9 mouse cellular contexts compared by ENCODE assay signal in genomic region chr14:40949047-40949446, GRCm38 (mm10). TPM values are rescaled to one million over a fixed set of nuclear protein-coding genes. Genes with fewer than 3 reads are reported as not detected.
DNase-seq lines count a peak whose midpoint lies in the region; ATAC-seq and TF ChIP-seq lines count a peak whose summit lies in the region.
"Had no signal": no experiment of that assay in that cellular context is flagged by ENCODE, and none has a peak within 500 bp of the region (broad histone marks: within the 10 kb centered on the region; RNA-seq: fewer than 3 reads in every experiment).

No protein-coding gene starts in this region.

- TF ChIP-seq CTCF in stomach, postnatal 0 days (IDR thresholded peaks at IDR 0.05; ENCODE audit: low read depth), result no peak

- peaks cover 39% of the 10 kb centered on the region for H3K36me3 ChIP-seq in hindbrain, embryonic 10.5 days
- H3K36me3 ChIP-seq in hindbrain, embryonic 12.5 days, result peaks cover 6% of the 10 kb centered on the region; the same call in 1 of the 2 replicates
- H3K36me3 ChIP-seq in neural tube, embryonic 13.5 days, result 0 out of 2 replicates have a peak, but pooled peaks cover 9% of the 10 kb centered on the region
- no peaks in the 10 kb centered on the region for H3K36me3 ChIP-seq in hindbrain, embryonic 15.5 days
- H3K36me3 ChIP-seq in stomach, postnatal 0 days (ENCODE audit: control insufficient read depth, insufficient read depth, low read length), result no peaks in the 10 kb centered on the region

- H3K9me3 ChIP-seq in hindbrain, embryonic 10.5 days, result no peaks in the 10 kb centered on the region
- H3K9me3 ChIP-seq in hindbrain, embryonic 12.5 days (replicated peaks), result no peaks in the 10 kb centered on the region
- 0 out of 2 replicates have a peak, but pooled peaks cover 2% of the 10 kb centered on the region for H3K9me3 ChIP-seq in neural tube, embryonic 13.5 days
- no peaks in the 10 kb centered on the region for H3K9me3 ChIP-seq in hindbrain, embryonic 15.5 days
- H3K9me3 ChIP-seq in stomach, postnatal 0 days (ENCODE audit: control insufficient read depth, low read length), result no peaks in the 10 kb centered on the region

- peaks cover 58% of the 10 kb centered on the region for H3K4me1 ChIP-seq in hindbrain, embryonic 10.5 days (replicated peaks)
- peaks cover 47% of the 10 kb centered on the region for H3K4me1 ChIP-seq in hindbrain, embryonic 12.5 days
- H3K4me1 ChIP-seq in neural tube, embryonic 13.5 days (replicated peaks), result peaks cover 60% of the 10 kb centered on the region
- H3K4me1 ChIP-seq in hindbrain, embryonic 15.5 days (replicated peaks), result peaks cover 30% of the 10 kb centered on the region
- peaks cover 2% of the 10 kb centered on the region; the same call in 1 of the 2 replicates for H3K4me1 ChIP-seq in stomach, postnatal 0 days (replicated peaks; ENCODE audit: control insufficient read depth, insufficient read depth)

- no peak for TF ChIP-seq EP300 in stomach, postnatal 0 days (optimal IDR thresholded peaks at IDR 0.05)

- no peak for DNase-seq in hindbrain, embryonic 10.5 days (ENCODE audit: low spot score)
- no peak for DNase-seq in neural tube, embryonic 10.5 days (ENCODE audit: extremely low spot score, low spot score)
- DNase-seq in stomach, postnatal 0 days (ENCODE audit: low spot score), result no peak
- no peak for DNase-seq in natural killer cell, adult 2 months (ENCODE audit: low spot score in 2 of 2)
- DNase-seq in cerebellum, adult 9-11 months, result no peak
- DNase-seq: thymus, postnatal 25 days had no signal

- H3K4me3 ChIP-seq in hindbrain, embryonic 10.5 days, result no peak overlapping the region
- no peak overlapping the region for H3K4me3 ChIP-seq in hindbrain, embryonic 12.5 days
- H3K4me3 ChIP-seq in neural tube, embryonic 13.5 days, result no peak overlapping the region
- H3K4me3 ChIP-seq in hindbrain, embryonic 15.5 days, result no peak overlapping the region
- H3K4me3 ChIP-seq in stomach, postnatal 0 days (ENCODE audit: low read depth, low read length), result no peak overlapping the region

- 51% methylated on average over 3 of the region's 3 CpGs for WGBS in hindbrain, embryonic 10.5 days
- WGBS in hindbrain, embryonic 12.5 days, result 53% methylated on average over 3 of the region's 3 CpGs
- 17% methylated on average over 3 of the region's 3 CpGs for WGBS in neural tube, embryonic 13.5 days
- WGBS in hindbrain, embryonic 15.5 days, result 37% methylated on average over 3 of the region's 3 CpGs
- WGBS in stomach, postnatal 0 days, result 51% methylated on average over 3 of the region's 3 CpGs

- no peak for ATAC-seq in hindbrain, embryonic 12.5 days (ENCODE audit: low FRiP score)
- ATAC-seq in neural tube, embryonic 13.5 days (ENCODE audit: low read depth), result no peak
- ATAC-seq in hindbrain, embryonic 15.5 days (ENCODE audit: low FRiP score, low read depth), result 0 out of 2 replicates have a peak, but pooled peaks have one; percentile 9
- no peak for ATAC-seq in stomach, postnatal 0 days (ENCODE audit: low FRiP score, low TSS enrichment)

- H3K27ac ChIP-seq in hindbrain, embryonic 10.5 days, result peak overlapping the region; percentile 76
- no peak overlapping the region for H3K27ac ChIP-seq in hindbrain, embryonic 12.5 days
- H3K27ac ChIP-seq in neural tube, embryonic 13.5 days (replicated peaks), result peak overlapping the region; percentile 6; the same call in 1 of the 2 replicates
- H3K27ac ChIP-seq in hindbrain, embryonic 15.5 days (replicated peaks), result peak overlapping the region; percentile 23; the same call in 1 of the 2 replicates
- H3K27ac ChIP-seq in stomach, postnatal 0 days (replicated peaks), result peak overlapping the region; percentile 84

- H3K9ac ChIP-seq in hindbrain, embryonic 12.5 days, result no peak overlapping the region
- H3K9ac ChIP-seq in neural tube, embryonic 13.5 days, result no peak overlapping the region
- no peak overlapping the region for H3K9ac ChIP-seq in hindbrain, embryonic 15.5 days
- H3K9ac ChIP-seq in stomach, postnatal 0 days (ENCODE audit: low read length), result no peak overlapping the region

- no peak overlapping the region for H3K4me2 ChIP-seq in hindbrain, embryonic 12.5 days (replicated peaks)
- no peak overlapping the region for H3K4me2 ChIP-seq in neural tube, embryonic 13.5 days
- H3K4me2 ChIP-seq in hindbrain, embryonic 15.5 days, result no peak overlapping the region
- H3K4me2 ChIP-seq in stomach, postnatal 0 days (replicated peaks; ENCODE audit: low read depth), result no peak overlapping the region

- H3K27me3 ChIP-seq in hindbrain, embryonic 10.5 days (ENCODE audit: insufficient read depth, poor library complexity, severe bottlenecking), result no peaks in the 10 kb centered on the region
- no peaks in the 10 kb centered on the region for H3K27me3 ChIP-seq in hindbrain, embryonic 12.5 days
- no peaks in the 10 kb centered on the region for H3K27me3 ChIP-seq in neural tube, embryonic 13.5 days
- H3K27me3 ChIP-seq in hindbrain, embryonic 15.5 days, result no peaks in the 10 kb centered on the region
- H3K27me3 ChIP-seq in stomach, postnatal 0 days (ENCODE audit: control insufficient read depth, insufficient read depth, low read length), result no peaks in the 10 kb centered on the region

RNA-seq across cellular contexts. Expression of gene Tspan14, which starts 17.6 kb away (rescaled TPM):
- 95.5 and 95.7 TPM in 2 replicates for polyA plus RNA-seq in hindbrain, embryonic 10.5 days (2016; fragmentation: Nextera tagmentation; extraction: Ambion mirVana)
- polyA plus RNA-seq in hindbrain, embryonic 12.5 days (2016; fragmentation: Nextera tagmentation; extraction: Ambion mirVana), result 84.3 and 95.0 TPM in 2 replicates
- polyA plus RNA-seq in neural tube, embryonic 13.5 days (2015; fragmentation: Nextera tagmentation; extraction: Ambion mirVana), result 78.5 and 87.4 TPM in 2 replicates
- polyA plus RNA-seq in hindbrain, embryonic 15.5 days (2015; fragmentation: Nextera tagmentation; extraction: Ambion mirVana), result 61.1 and 61.7 TPM in 2 replicates
- 38.1 and 38.8 TPM in 2 replicates for polyA plus RNA-seq in stomach, postnatal 0 days (2015; fragmentation: Nextera tagmentation; extraction: Ambion mirVana)

RNA-seq across cellular contexts. Expression of gene Sh2d4b, which starts 56.0 kb away (rescaled TPM):
- 0.41 and 0.64 TPM in 2 replicates for polyA plus RNA-seq in hindbrain, embryonic 10.5 days (2016; fragmentation: Nextera tagmentation; extraction: Ambion mirVana)
- polyA plus RNA-seq in hindbrain, embryonic 12.5 days (2016; fragmentation: Nextera tagmentation; extraction: Ambion mirVana), result 0.83 and 1.4 TPM in 2 replicates
- polyA plus RNA-seq in neural tube, embryonic 13.5 days (2015; fragmentation: Nextera tagmentation; extraction: Ambion mirVana), result 1.5 and 1.6 TPM in 2 replicates
- 0.56 and 1.2 TPM in 2 replicates for polyA plus RNA-seq in hindbrain, embryonic 15.5 days (2015; fragmentation: Nextera tagmentation; extraction: Ambion mirVana)
- polyA plus RNA-seq in stomach, postnatal 0 days (2015; fragmentation: Nextera tagmentation; extraction: Ambion mirVana), result 0.07 and 0.22 TPM in 2 replicates
